Mouse (Mus musculus) frontal cortex, adult 2 months (tissue): ENCODE data around the gene Cd22. TPM values are rescaled to one million over a fixed set of nuclear protein-coding genes. Genes with fewer than 3 reads are reported as not detected.

ENCODE experiments used
- DNase-seq, 2 experiments: peaks; one replicate each; pipeline ENCODE4 v3.0.0; 2022; ENCODE audit warnings: low spot score in 1 of 2; ENCODE audit errors: extremely low spot score in 1 of 2
- polyA plus RNA-seq: library from polyadenylated mRNA; depleted of rRNA; stranded (reverse); fragments of >200 nt; gene quantifications from 2 replicates; pipeline ENCODE4 v1.2.3, GENCODE M21; 2012; rRNA removed

Gene Cd22
- polyA plus RNA-seq, 1 experiment = 0.66 TPM

DNA sequence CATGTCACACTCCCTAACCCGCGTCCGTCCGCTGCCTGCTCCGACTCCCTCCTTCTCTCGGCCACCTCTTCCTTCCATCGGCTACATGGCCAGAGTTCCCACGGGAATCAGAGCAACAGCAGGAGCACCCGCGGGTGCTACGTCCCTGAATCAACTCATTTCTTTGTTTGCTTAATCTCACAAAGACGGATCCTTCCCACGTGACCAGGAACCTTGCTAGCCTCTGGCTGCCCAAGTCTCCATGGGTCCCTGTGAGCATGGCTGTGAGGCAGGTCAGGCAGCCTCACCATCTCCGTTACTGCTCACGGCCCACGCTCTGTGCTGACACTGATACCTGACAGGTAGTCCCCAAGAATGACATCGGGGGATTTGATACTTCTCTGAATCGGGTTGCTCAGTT, 56.5 kb downstream of the Cd22 start, which contains the start of gene Ffar2:
Ffar2 (minus strand) TSS at position 101 of the 400 bp plus-strand sequence.
- no peak for DNase-seq

DNA sequence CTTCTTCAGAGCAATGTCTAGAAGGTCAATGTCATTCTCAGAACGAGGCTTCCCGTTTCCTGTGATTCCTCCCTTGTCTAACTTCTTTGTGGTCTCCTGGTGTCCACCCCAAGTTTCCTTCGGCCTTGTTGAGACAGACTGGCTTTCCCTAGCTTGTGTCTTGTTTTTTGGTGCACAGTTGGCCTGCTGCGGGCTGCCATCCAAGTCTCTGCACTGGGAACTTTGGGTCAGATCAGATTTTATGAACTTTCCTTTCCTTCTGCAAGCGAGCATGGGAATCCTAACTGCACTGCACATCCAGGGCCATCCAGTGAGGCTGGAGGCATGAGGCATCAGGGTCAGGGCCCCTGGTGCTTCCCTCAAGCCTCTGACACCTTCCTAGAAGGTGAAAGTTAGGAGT, 58.6 kb downstream of the Cd22 start:
- no peak for DNase-seq

DNA sequence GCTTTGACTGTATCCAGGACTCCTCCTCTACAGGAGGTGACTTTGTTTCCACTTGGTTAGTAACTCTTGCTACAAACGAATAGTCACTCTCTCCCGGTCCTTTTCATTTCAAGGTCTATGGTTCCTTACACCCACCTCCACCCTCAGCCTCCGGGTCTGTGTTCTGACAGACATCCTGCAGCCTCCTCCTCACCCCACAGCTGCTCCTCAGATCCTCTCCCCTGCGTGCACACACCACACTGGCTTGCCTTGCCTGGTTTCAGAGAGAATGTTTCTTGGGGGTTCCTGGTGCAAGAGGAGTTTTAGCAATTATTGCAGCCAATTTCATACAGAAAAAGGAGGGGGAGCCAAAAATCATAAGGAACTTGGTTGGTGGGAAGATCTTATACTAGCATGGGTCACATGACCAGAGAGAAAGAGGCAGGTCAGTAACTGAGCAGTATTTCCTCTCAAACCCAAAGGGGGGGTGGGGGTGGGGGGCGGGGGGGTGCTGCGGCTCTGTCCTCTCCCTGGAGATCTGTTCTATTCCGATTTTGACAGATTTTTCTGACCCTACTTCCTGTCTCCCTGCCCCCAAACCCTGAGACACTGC, 59.2 kb downstream of the Cd22 start:
- no peak for DNase-seq

DNA sequence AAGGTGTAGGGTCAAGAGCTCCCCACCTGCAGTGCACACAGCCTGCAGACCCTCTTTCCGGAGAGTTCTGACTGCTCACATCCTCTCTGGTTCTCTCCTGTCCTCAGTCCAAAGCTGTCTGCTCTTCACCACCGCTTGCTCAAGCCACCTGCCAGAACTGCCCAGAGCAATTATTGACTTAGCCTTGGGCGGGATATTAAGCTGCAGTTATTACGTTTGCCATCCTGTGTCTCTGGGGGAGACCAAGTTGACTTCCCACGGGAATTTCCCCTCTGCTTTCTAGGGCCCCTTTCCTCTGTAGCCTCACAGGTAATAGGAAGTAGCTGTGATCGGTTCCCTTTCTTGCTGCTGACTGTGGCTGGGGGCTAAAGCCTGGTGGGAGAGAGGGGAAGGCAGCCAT, 60.0 kb downstream of the Cd22 start:
- no peak for DNase-seq

Other genes starting within 250 kb of the Cd22 start
- gene Etv2, start 244.5 kb downstream of the Cd22 start, polyA plus RNA-seq = not detected in 2 replicates
- 59.7 and 66.4 TPM in 2 replicates for gene Rbm42, start 230.0 kb downstream of the Cd22 start, polyA plus RNA-seq
- gene Haus5, start 215.3 kb downstream of the Cd22 start, polyA plus RNA-seq = 11.8 and 13.0 TPM in 2 replicates
- not detected in 2 replicates for gene Pmis2, start 208.7 kb downstream of the Cd22 start, polyA plus RNA-seq
- gene 2200002J24Rik, start 181.4 kb downstream of the Cd22 start, polyA plus RNA-seq = not detected in 2 replicates
- 0.65 and 0.82 TPM in 2 replicates for gene Atp4a, start 168.1 kb downstream of the Cd22 start, polyA plus RNA-seq
- 167 and 185 TPM in 2 replicates for gene Tmem147, start 150.8 kb downstream of the Cd22 start, polyA plus RNA-seq
- not detected in 2 replicates for gene Gapdhs, start 136.7 kb downstream of the Cd22 start, polyA plus RNA-seq
- gene Sbsn, start 128.9 kb downstream of the Cd22 start, polyA plus RNA-seq = 14.6 and 15.1 TPM in 2 replicates
- gene Dmkn, start 116.6 kb downstream of the Cd22 start, polyA plus RNA-seq = 4.5 and 8.2 TPM in 2 replicates
- gene Krtdap, start 92.4 kb downstream of the Cd22 start, polyA plus RNA-seq = not detected in 2 replicates
- 0.13 and 0.14 TPM in 2 replicates for gene Ffar2, start 56.6 kb downstream of the Cd22 start, polyA plus RNA-seq
- not detected in 2 replicates for gene Ffar3, start 24.2 kb downstream of the Cd22 start, polyA plus RNA-seq
- not detected in 2 replicates for gene Ffar1, start 18.8 kb downstream of the Cd22 start, polyA plus RNA-seq
- 208 and 271 TPM in 2 replicates for gene Mag, start 34.5 kb upstream of the Cd22 start, polyA plus RNA-seq
- not detected in 2 replicates for gene Hamp2, start 44.3 kb upstream of the Cd22 start, polyA plus RNA-seq
- not detected in 2 replicates for gene Hamp, start 63.7 kb upstream of the Cd22 start, polyA plus RNA-seq
- 194 and 251 TPM in 2 replicates for gene Usf2, start 76.5 kb upstream of the Cd22 start, polyA plus RNA-seq
- 10.3 and 12.7 TPM in 2 replicates for gene Lsr, start 93.1 kb upstream of the Cd22 start, polyA plus RNA-seq
- 0.21 and 0.26 TPM in 2 replicates for gene Fam187b, start 93.4 kb upstream of the Cd22 start, polyA plus RNA-seq
- gene Fxyd5, start 162.1 kb upstream of the Cd22 start, polyA plus RNA-seq = 37.6 and 40.5 TPM in 2 replicates
- gene Fxyd7, start 171.1 kb upstream of the Cd22 start, polyA plus RNA-seq = 188 and 275 TPM in 2 replicates
- 127 and 169 TPM in 2 replicates for gene Fxyd1, start 176.9 kb upstream of the Cd22 start, polyA plus RNA-seq
- gene Lgi4, start 179.0 kb upstream of the Cd22 start, polyA plus RNA-seq = 28.1 and 31.7 TPM in 2 replicates
- gene Fxyd3, start 196.4 kb upstream of the Cd22 start, polyA plus RNA-seq = 1.8 and 2.6 TPM in 2 replicates
- 3.3 and 4.0 TPM in 2 replicates for gene Hpn, start 234.9 kb upstream of the Cd22 start, polyA plus RNA-seq
- gene Scn1b, start 246.7 kb upstream of the Cd22 start, polyA plus RNA-seq = 627 and 752 TPM in 2 replicates